Mouse (Mus musculus) hindbrain, embryonic 11.5 days (tissue): ENCODE measurements around the gene Fbxl17. TPM values are rescaled to one million over a fixed set of nuclear protein-coding genes. Genes with fewer than 3 reads are reported as not detected.

ENCODE experiments used
- ATAC-seq: fragments of 200-750 bp; cut with Nextera tagmentation; 2 replicates; pipeline ENCODE4 v1.8.0; 2017; ENCODE audit warnings: mild to moderate bottlenecking, moderate TSS enrichment, moderate library complexity; ENCODE audit not compliant: low FRiP score
- DNase-seq: peaks from one replicate; pipeline ENCODE4 v3.0.0-alpha.2; 2015; ENCODE audit warnings: low spot score
- H3K27ac ChIP-seq: fragments of 300-500 bp; sonication (generic); 2 replicates; pipeline ENCODE4 v1.5.1; 2014; ENCODE audit warnings: mild to moderate bottlenecking, low read depth, low read length
- H3K27me3 ChIP-seq: fragments of 300-500 bp; sonication (generic); 2 replicates; pipeline ENCODE4 v1.6.1; 2014; ENCODE audit warnings: mild to moderate bottlenecking, low read length, moderate library complexity, mixed read lengths; ENCODE audit not compliant: control insufficient read depth, insufficient read depth
- H3K36me3 ChIP-seq: fragments of 300-500 bp; sonication (generic); 2 replicates; pipeline ENCODE4 v1.6.1; 2014; ENCODE audit warnings: mild to moderate bottlenecking, low read length, moderate library complexity, mixed read lengths; ENCODE audit not compliant: control insufficient read depth, insufficient read depth
- H3K4me1 ChIP-seq: fragments of 300-500 bp; sonication (generic); replicated peaks from 2 replicates; pipeline ENCODE4 v1.6.1; 2014; ENCODE audit warnings: low read length, mixed read lengths; ENCODE audit not compliant: control insufficient read depth, insufficient read depth
- H3K4me2 ChIP-seq: fragments of 300-500 bp; sonication (generic); replicated peaks from 2 replicates; pipeline ENCODE4 v1.6.1; 2014; ENCODE audit warnings: mild to moderate bottlenecking, low read depth, low read length
- H3K4me3 ChIP-seq: fragments of 300-500 bp; sonication (generic); 2 replicates; pipeline ENCODE4 v1.5.1; 2014; ENCODE audit warnings: low read depth, low read length
- H3K9ac ChIP-seq: fragments of 300-500 bp; sonication (generic); 2 replicates; pipeline ENCODE4 v1.6.1; 2014; ENCODE audit warnings: low read depth, low read length
- H3K9me3 ChIP-seq: fragments of 300-500 bp; sonication (generic); 2 replicates; pipeline ENCODE4 v1.6.1; 2016; ENCODE audit warnings: low read length; ENCODE audit not compliant: control insufficient read depth
- WGBS: fragments of 180-500 bp; shearing (Covaris S2); extraction: QIAGEN DNeasy Blood & Tissue Kit; methylation state at CpG from one replicate; pipeline ENCODE4 v1.1.7; 2014; 5-methylcytosine and 5-hydroxymethylcytosine counted together
- polyA plus RNA-seq: library from polyadenylated mRNA; unstranded; fragments of >200 nt; fragmentation: Nextera tagmentation; extraction: Ambion mirVana; gene quantifications from 2 replicates; pipeline ENCODE4 v1.2.1, GENCODE M21; 2014

Fbxl17 gene
- polyA plus RNA-seq, 1 experiment from 2014 or later: 9.1 TPM

GRCm38 (mm10) chr17:63350876-63351509, 148.8 kb downstream of the Fbxl17 start:
- Histone ChIP-seq H3K4me2 (no peak overlapping the region), H3K36me3 (no peaks in the 10 kb centered on the region), H3K4me1 (no peaks in the 10 kb centered on the region), H3K27me3 (no peaks in the 10 kb centered on the region), H3K4me3 (no peak overlapping the region), H3K9ac (no peak overlapping the region), H3K9me3 (no peaks in the 10 kb centered on the region), H3K27ac (no peak overlapping the region)
- DNase-seq: no peak
- ATAC-seq: no peak
- 71% methylated on average over 4 of the region's 4 CpGs for WGBS

DNA sequence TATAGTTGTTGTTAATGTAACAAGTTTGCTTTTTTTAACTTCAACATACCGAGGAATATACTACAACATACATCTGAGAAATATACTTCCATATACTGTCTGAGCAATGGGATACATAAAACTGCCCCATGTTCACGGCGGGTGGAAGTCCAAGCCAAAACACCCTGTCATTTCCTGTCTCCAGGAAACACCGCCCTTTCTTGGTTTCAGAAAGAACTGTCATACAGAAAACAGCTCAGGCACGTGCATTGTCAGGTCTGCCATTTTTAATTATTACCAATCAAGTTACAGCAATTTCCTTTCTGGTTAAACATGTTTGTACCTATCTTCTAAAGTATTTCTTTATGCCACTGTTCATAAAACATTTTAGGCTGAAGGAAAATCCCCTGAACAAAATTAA, 155.7 kb downstream of the Fbxl17 start:
- Histone ChIP-seq H3K27ac (no peak overlapping the region), H3K4me3 (no peak overlapping the region), H3K9ac (no peak overlapping the region), H3K27me3 (no peaks in the 10 kb centered on the region), H3K4me2 (no peak overlapping the region), H3K4me1 (no peaks in the 10 kb centered on the region), H3K36me3 (no peaks in the 10 kb centered on the region), H3K9me3 (no peaks in the 10 kb centered on the region)
- WGBS: 85% methylated on average over 5 of the region's 5 CpGs
- DNase-seq: no peak
- no peak for ATAC-seq

DNA sequence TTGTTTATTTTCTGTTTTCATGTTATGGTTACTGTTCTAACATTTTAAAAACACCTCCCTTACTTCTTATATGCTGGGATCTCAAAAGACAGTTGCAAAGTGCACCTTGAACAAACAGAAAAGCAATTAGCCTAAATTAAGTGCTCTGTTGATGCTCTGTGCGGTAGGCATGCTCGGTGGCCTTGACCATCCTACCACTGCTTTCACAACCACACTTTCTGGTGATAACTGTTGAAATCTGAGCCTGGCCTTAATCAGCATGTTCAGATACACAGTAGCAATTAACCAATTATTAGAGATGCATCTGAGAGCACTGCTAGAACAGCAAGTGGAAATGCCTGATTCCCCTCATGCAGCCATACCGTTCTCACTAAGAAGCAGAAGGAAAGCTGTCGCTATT, 156.7 kb downstream of the Fbxl17 start:
- H3K4me3 ChIP-seq: no peak overlapping the region
- no peak for ATAC-seq
- H3K36me3 ChIP-seq: no peaks in the 10 kb centered on the region
- H3K4me1 ChIP-seq: no peaks in the 10 kb centered on the region
- no peak overlapping the region for H3K4me2 ChIP-seq
- no peaks in the 10 kb centered on the region for H3K9me3 ChIP-seq
- no peak for DNase-seq
- 97% methylated on average over 4 of the region's 4 CpGs for WGBS
- H3K9ac ChIP-seq: no peak overlapping the region
- no peak overlapping the region for H3K27ac ChIP-seq
- H3K27me3 ChIP-seq: no peaks in the 10 kb centered on the region

DNA sequence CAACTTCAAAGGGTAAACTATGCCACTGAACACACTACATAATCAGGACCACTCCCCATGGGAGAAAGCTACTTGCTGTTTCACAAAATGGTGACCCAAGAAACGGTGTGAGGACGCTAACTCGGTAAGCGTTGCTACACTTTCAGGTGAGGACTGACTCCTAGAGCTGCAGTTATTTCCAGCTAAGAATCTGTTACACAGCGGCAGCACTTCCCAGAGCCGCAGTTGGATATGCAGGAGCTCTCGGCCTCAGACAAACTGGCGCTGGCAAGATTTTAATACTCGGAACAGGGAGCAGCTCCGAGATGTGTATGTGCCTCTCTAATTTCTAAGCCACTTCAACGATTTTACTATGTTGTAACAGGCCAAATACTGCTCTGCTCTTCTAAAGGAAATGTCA, 157.4 kb downstream of the Fbxl17 start:
- H3K9me3 ChIP-seq: no peaks in the 10 kb centered on the region
- no peaks in the 10 kb centered on the region for H3K27me3 ChIP-seq
- ATAC-seq (no peak), DNase-seq (no peak)
- H3K4me3 ChIP-seq: no peak overlapping the region
- no peaks in the 10 kb centered on the region for H3K4me1 ChIP-seq
- H3K36me3 ChIP-seq: no peaks in the 10 kb centered on the region
- 88% methylated on average over 11 of the region's 11 CpGs for WGBS
- no peak overlapping the region for H3K9ac ChIP-seq
- H3K27ac ChIP-seq: no peak overlapping the region
- no peak overlapping the region for H3K4me2 ChIP-seq

GRCm38 (mm10) chr17:63341203-63341602, 158.6 kb downstream of the Fbxl17 start:
- ATAC-seq: no peak
- DNase-seq: no peak
- no peaks in the 10 kb centered on the region for H3K9me3 ChIP-seq
- H3K36me3 ChIP-seq: no peaks in the 10 kb centered on the region
- no peaks in the 10 kb centered on the region for H3K27me3 ChIP-seq
- no peak overlapping the region for H3K9ac ChIP-seq
- H3K27ac ChIP-seq: no peak overlapping the region
- no peak overlapping the region for H3K4me3 ChIP-seq
- no peak overlapping the region for H3K4me2 ChIP-seq
- no peaks in the 10 kb centered on the region for H3K4me1 ChIP-seq
- 90% methylated on average over 3 of the region's 3 CpGs for WGBS

GRCm38 (mm10) chr17:63328888-63329287, 170.9 kb downstream of the Fbxl17 start:
- no peak for DNase-seq
- Histone ChIP-seq H3K4me2 (no peak overlapping the region), H3K9me3 (no peaks in the 10 kb centered on the region), H3K4me3 (no peak overlapping the region), H3K36me3 (no peaks in the 10 kb centered on the region), H3K27ac (no peak overlapping the region), H3K4me1 (no peaks in the 10 kb centered on the region), H3K9ac (no peak overlapping the region), H3K27me3 (no peaks in the 10 kb centered on the region)
- no peak for ATAC-seq
- WGBS: 83% methylated on average over 2 of the region's 2 CpGs

GRCm38 (mm10) chr17:63326227-63326626, 173.6 kb downstream of the Fbxl17 start:
- no peak for DNase-seq
- H3K4me3 ChIP-seq: no peak overlapping the region
- H3K36me3 ChIP-seq: no peaks in the 10 kb centered on the region
- H3K27me3 ChIP-seq: no peaks in the 10 kb centered on the region
- no peak for ATAC-seq
- WGBS: 89% methylated on average over 5 of the region's 5 CpGs
- H3K9ac ChIP-seq: no peak overlapping the region
- no peaks in the 10 kb centered on the region for H3K4me1 ChIP-seq
- no peaks in the 10 kb centered on the region for H3K9me3 ChIP-seq
- H3K4me2 ChIP-seq: no peak overlapping the region
- H3K27ac ChIP-seq: no peak overlapping the region

DNA sequence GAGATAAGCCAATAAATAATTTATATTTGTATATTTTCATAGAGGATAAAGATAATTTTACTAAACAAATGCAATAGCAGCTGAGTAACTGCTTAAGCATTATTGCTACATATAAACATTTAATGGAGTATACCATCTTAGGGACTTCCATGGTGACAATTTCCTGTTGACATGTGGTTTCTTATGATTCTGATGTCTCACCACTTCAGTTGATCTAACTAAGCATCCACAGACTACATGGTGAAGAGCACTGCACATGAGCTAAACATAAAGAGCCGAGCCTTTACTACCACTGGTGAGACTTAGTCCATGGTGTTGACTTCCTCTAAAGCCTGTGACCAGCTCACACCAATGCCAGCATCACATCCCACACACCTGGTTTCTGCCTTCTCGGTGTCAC, 175.1 kb downstream of the Fbxl17 start:
- no peak overlapping the region for H3K4me2 ChIP-seq
- H3K36me3 ChIP-seq: no peaks in the 10 kb centered on the region
- H3K9ac ChIP-seq: no peak overlapping the region
- ATAC-seq: no peak
- H3K9me3 ChIP-seq: no peaks in the 10 kb centered on the region
- whole genome bisulfite sequencing: 98% methylated on average over 2 of the region's 2 CpGs
- no peak for DNase-seq
- no peaks in the 10 kb centered on the region for H3K27me3 ChIP-seq
- H3K27ac ChIP-seq: no peak overlapping the region
- H3K4me1 ChIP-seq: no peaks in the 10 kb centered on the region
- H3K4me3 ChIP-seq: no peak overlapping the region

- no peak overlapping the region for H3K27ac ChIP-seq
- H3K4me2 ChIP-seq: no peak overlapping the region
- H3K9me3 ChIP-seq: no peaks in the 10 kb centered on the region
- DNase-seq (peak; percentile 81), ATAC-seq (peak; percentile 68; the same call in 1 of the 2 replicates)
- 37% methylated on average over 2 of the region's 2 CpGs for WGBS
- H3K9ac ChIP-seq: no peak overlapping the region
- no peak overlapping the region for H3K4me3 ChIP-seq
- no peaks in the 10 kb centered on the region for H3K27me3 ChIP-seq
- no peaks in the 10 kb centered on the region for H3K36me3 ChIP-seq
- no peaks in the 10 kb centered on the region for H3K4me1 ChIP-seq
Measured at GRCm38 (mm10) chr17:63324039-63324438, 175.8 kb downstream of the Fbxl17 start.
